Mouse (Mus musculus) testis, adult 2 months (tissue): ENCODE results near the gene Neurl1a. TPM values are rescaled to one million over a fixed set of nuclear protein-coding genes. Genes with fewer than 3 reads are reported as not detected.

Experiments
- H3K27ac ChIP-seq: fragments of 200-500 bp; 2 replicates; pipeline ENCODE4 v1.5.1; 2012; ENCODE audit warnings: low read depth, low read length; ENCODE audit not compliant: control insufficient read depth, insufficient read depth
- H3K27me3 ChIP-seq: fragments of 200-500 bp; 2 replicates; pipeline ENCODE4 v1.6.1; 2012; ENCODE audit warnings: mild to moderate bottlenecking, low read length, moderate library complexity; ENCODE audit not compliant: control insufficient read depth, insufficient read depth
- H3K36me3 ChIP-seq: fragments of 200-500 bp; 2 replicates; pipeline ENCODE4 v1.6.1; 2012; ENCODE audit warnings: mild to moderate bottlenecking, low read length; ENCODE audit not compliant: control insufficient read depth, insufficient read depth
- H3K4me1 ChIP-seq: fragments of 200-500 bp; 2 replicates; pipeline ENCODE4 v1.6.1; 2012; ENCODE audit warnings: low read length; ENCODE audit not compliant: control insufficient read depth, insufficient read depth
- H3K4me3 ChIP-seq: fragments of 200-500 bp; 2 replicates; pipeline ENCODE4 v1.5.1; 2012; ENCODE audit warnings: low read depth, mild to moderate bottlenecking, low read length, moderate library complexity, mixed read lengths; ENCODE audit not compliant: control insufficient read depth
- CTCF ChIP-seq: fragments of 200-500 bp; IDR thresholded peaks from 2 replicates; pipeline ENCODE4 v1.5.1; 2012; ENCODE audit warnings: low read depth, mild to moderate bottlenecking, inconsistent platforms, low read length, moderate library complexity; ENCODE audit not compliant: control insufficient read depth, insufficient read depth, insufficient replicate concordance
- POLR2A ChIP-seq: fragments of 200-500 bp; IDR thresholded peaks from 2 replicates; pipeline ENCODE4 v1.6.1; 2012; ENCODE audit warnings: low read depth, mild to moderate bottlenecking, inconsistent platforms, low read length, moderate library complexity; ENCODE audit not compliant: control insufficient read depth
- polyA plus RNA-seq: library from polyadenylated mRNA; depleted of rRNA; stranded (reverse); fragments of >200 nt; gene quantifications from 2 replicates; pipeline ENCODE4 v1.2.3, GENCODE M21; 2012

Neurl1a gene
- polyA plus RNA-seq, 1 experiment = 37.0 TPM

- TF ChIP-seq CTCF (no peak), POLR2A (no peak)
- no peak overlapping the region for H3K4me3 ChIP-seq
- no peaks in the 10 kb centered on the region for H3K27me3 ChIP-seq
- no peak overlapping the region for H3K27ac ChIP-seq
- H3K36me3 ChIP-seq = no peaks in the 10 kb centered on the region
- no peaks in the 10 kb centered on the region for H3K4me1 ChIP-seq
Measured at GRCm38 (mm10) chr19:47261196-47261595, 82.6 kb downstream of the Neurl1a start.

- Histone ChIP-seq H3K36me3 (no peaks in the 10 kb centered on the region), H3K4me1 (no peaks in the 10 kb centered on the region), H3K27ac (no peak overlapping the region), H3K27me3 (no peaks in the 10 kb centered on the region), H3K4me3 (no peak overlapping the region)
- TF ChIP-seq POLR2A (no peak), CTCF (no peak)
Measured at GRCm38 (mm10) chr19:47263621-47264020, 85.0 kb downstream of the Neurl1a start.

- TF ChIP-seq POLR2A (no peak), CTCF (peak; percentile 83; the same call in 1 of the 2 replicates)
- H3K4me3 ChIP-seq = no peak overlapping the region
- no peaks in the 10 kb centered on the region for H3K27me3 ChIP-seq
- H3K4me1 ChIP-seq = no peaks in the 10 kb centered on the region
- no peak overlapping the region for H3K27ac ChIP-seq
- no peaks in the 10 kb centered on the region for H3K36me3 ChIP-seq
Measured at GRCm38 (mm10) chr19:47264322-47265092, 85.9 kb downstream of the Neurl1a start.

GRCm38 (mm10) chr19:47266070-47266801 lies 87.6 kb downstream of the Neurl1a start:
- Histone ChIP-seq H3K27me3 (no peaks in the 10 kb centered on the region), H3K4me3 (no peak overlapping the region), H3K27ac (no peak overlapping the region), H3K4me1 (no peaks in the 10 kb centered on the region), H3K36me3 (no peaks in the 10 kb centered on the region)
- no peak for TF ChIP-seq CTCF
- TF ChIP-seq POLR2A = no peak

GRCm38 (mm10) chr19:47267066-47267465 lies 88.4 kb downstream of the Neurl1a start:
- H3K36me3 ChIP-seq = no peaks in the 10 kb centered on the region
- TF ChIP-seq POLR2A = no peak
- TF ChIP-seq CTCF = no peak
- H3K4me1 ChIP-seq = no peaks in the 10 kb centered on the region
- H3K4me3 ChIP-seq = no peak overlapping the region
- H3K27me3 ChIP-seq = no peaks in the 10 kb centered on the region
- no peak overlapping the region for H3K27ac ChIP-seq

- no peak for TF ChIP-seq POLR2A
- no peak for TF ChIP-seq CTCF
- Histone ChIP-seq H3K27ac (no peak overlapping the region), H3K4me1 (no peaks in the 10 kb centered on the region), H3K4me3 (no peak overlapping the region), H3K27me3 (no peaks in the 10 kb centered on the region), H3K36me3 (no peaks in the 10 kb centered on the region)
Measured at GRCm38 (mm10) chr19:47269729-47270128, 91.1 kb downstream of the Neurl1a start.

GRCm38 (mm10) chr19:47270520-47270919 lies 91.9 kb downstream of the Neurl1a start:
- no peak overlapping the region for H3K4me3 ChIP-seq
- H3K27me3 ChIP-seq = no peaks in the 10 kb centered on the region
- no peaks in the 10 kb centered on the region for H3K4me1 ChIP-seq
- H3K27ac ChIP-seq = no peak overlapping the region
- no peaks in the 10 kb centered on the region for H3K36me3 ChIP-seq
- no peak for TF ChIP-seq POLR2A
- no peak for TF ChIP-seq CTCF

GRCm38 (mm10) chr19:47276730-47277129 lies 98.1 kb downstream of the Neurl1a start:
- no peak for TF ChIP-seq POLR2A
- TF ChIP-seq CTCF = no peak
- no peaks in the 10 kb centered on the region for H3K36me3 ChIP-seq
- peaks cover 4% of the 10 kb centered on the region for H3K4me1 ChIP-seq
- no peak overlapping the region for H3K4me3 ChIP-seq
- no peaks in the 10 kb centered on the region for H3K27me3 ChIP-seq
- no peak overlapping the region for H3K27ac ChIP-seq
